Mouse (Mus musculus): Measurements from ENCODE around the gene Akap13. TPM values are rescaled to one million over a fixed set of nuclear protein-coding genes. Genes with fewer than 3 reads are reported as not detected.

The Akap13 gene
- polyA plus RNA-seq, 1 experiment from 2014 or later = 46.1 TPM

- no peaks in the 10 kb centered on the region for H3K4me1 ChIP-seq
- 0 out of 2 replicates have a peak, but pooled peaks cover 20% of the 10 kb centered on the region for H3K36me3 ChIP-seq
- no peak for ATAC-seq (ENCODE audit: insufficient number of reproducible peaks, low FRiP score, low TSS enrichment, low read depth)
- H3K27ac ChIP-seq (replicated peaks) = no peak overlapping the region
- no peak overlapping the region for H3K4me2 ChIP-seq (replicated peaks)
- H3K4me3 ChIP-seq (replicated peaks) = no peak overlapping the region
- no peaks in the 10 kb centered on the region for H3K27me3 ChIP-seq
- no peaks in the 10 kb centered on the region for H3K9me3 ChIP-seq (replicated peaks)
- WGBS = 81% methylated on average over 2 of the region's 2 CpGs
- H3K9ac ChIP-seq = no peak overlapping the region
These were observed 128.8 kb downstream of the Akap13 start for GRCm38 (mm10) chr7:75584100-75584499.

- ATAC-seq (ENCODE audit: insufficient number of reproducible peaks, low FRiP score, low TSS enrichment, low read depth) = 0 out of 2 replicates have a peak, but pooled peaks have one; percentile 60
- H3K9me3 ChIP-seq (replicated peaks) = no peaks in the 10 kb centered on the region
- no peak overlapping the region for H3K4me2 ChIP-seq (replicated peaks)
- 0 out of 2 replicates have a peak, but pooled peaks cover 12% of the 10 kb centered on the region for H3K36me3 ChIP-seq
- no peak overlapping the region for H3K4me3 ChIP-seq (replicated peaks)
- no peaks in the 10 kb centered on the region for H3K27me3 ChIP-seq
- no peaks in the 10 kb centered on the region for H3K4me1 ChIP-seq
- no peak overlapping the region for H3K9ac ChIP-seq
- H3K27ac ChIP-seq (replicated peaks) = peak overlapping the region; percentile 13
- WGBS = 63% methylated on average over 6 of the region's 6 CpGs
These were observed 130.1 kb downstream of the Akap13 start for GRCm38 (mm10) chr7:75585409-75585808.

- Histone ChIP-seq H3K36me3 (0 out of 2 replicates have a peak, but pooled peaks cover 5% of the 10 kb centered on the region), H3K27me3 (no peaks in the 10 kb centered on the region), H3K4me1 (no peaks in the 10 kb centered on the region), H3K27ac (replicated peaks) (peak overlapping the region; percentile 67), H3K4me2 (replicated peaks) (no peak overlapping the region; the same call in 1 of the 2 replicates), H3K9ac (no peak overlapping the region), H3K9me3 (replicated peaks) (no peaks in the 10 kb centered on the region), H3K4me3 (replicated peaks) (no peak overlapping the region)
- ATAC-seq (ENCODE audit: insufficient number of reproducible peaks, low FRiP score, low TSS enrichment, low read depth) = peak; percentile 11; the same call in 1 of the 2 replicates
- WGBS = 41% methylated on average over 14 of the region's 14 CpGs
These were observed 130.8 kb downstream of the Akap13 start for GRCm38 (mm10) chr7:75586113-75586512.

- no peaks in the 10 kb centered on the region for H3K36me3 ChIP-seq
- no peak overlapping the region for H3K27ac ChIP-seq (replicated peaks)
- no peaks in the 10 kb centered on the region for H3K27me3 ChIP-seq
- no peaks in the 10 kb centered on the region for H3K9me3 ChIP-seq (replicated peaks)
- H3K9ac ChIP-seq = no peak overlapping the region
- H3K4me1 ChIP-seq = no peaks in the 10 kb centered on the region
- WGBS = 83% methylated on average over 5 of the region's 5 CpGs
- H3K4me2 ChIP-seq (replicated peaks) = no peak overlapping the region
- no peak overlapping the region for H3K4me3 ChIP-seq (replicated peaks)
- ATAC-seq (ENCODE audit: insufficient number of reproducible peaks, low FRiP score, low TSS enrichment, low read depth) = no peak
These were observed 132.4 kb downstream of the Akap13 start for GRCm38 (mm10) chr7:75587727-75588126.

- Histone ChIP-seq H3K27ac (replicated peaks) (no peak overlapping the region), H3K9me3 (replicated peaks) (no peaks in the 10 kb centered on the region), H3K27me3 (no peaks in the 10 kb centered on the region), H3K4me3 (replicated peaks) (no peak overlapping the region), H3K4me2 (replicated peaks) (no peak overlapping the region), H3K4me1 (no peaks in the 10 kb centered on the region), H3K9ac (no peak overlapping the region), H3K36me3 (no peaks in the 10 kb centered on the region)
- 91% methylated on average over 8 of the region's 8 CpGs for WGBS
- no peak for ATAC-seq (ENCODE audit: insufficient number of reproducible peaks, low FRiP score, low TSS enrichment, low read depth)
These were observed 134.1 kb downstream of the Akap13 start for GRCm38 (mm10) chr7:75589304-75589973.

GRCm38 (mm10) chr7:75591961-75592360 is 136.6 kb downstream of the Akap13 start:
- Histone ChIP-seq H3K27ac (replicated peaks) (no peak overlapping the region), H3K4me2 (replicated peaks) (no peak overlapping the region), H3K9ac (no peak overlapping the region), H3K36me3 (no peaks in the 10 kb centered on the region), H3K27me3 (no peaks in the 10 kb centered on the region), H3K4me1 (no peaks in the 10 kb centered on the region), H3K4me3 (replicated peaks) (no peak overlapping the region), H3K9me3 (replicated peaks) (no peaks in the 10 kb centered on the region)
- no peak for ATAC-seq (ENCODE audit: insufficient number of reproducible peaks, low FRiP score, low TSS enrichment, low read depth)
- WGBS = 80% methylated on average over 1 of the region's 1 CpGs

GRCm38 (mm10) chr7:75594801-75595200 is 139.5 kb downstream of the Akap13 start:
- 57% methylated on average over 5 of the region's 5 CpGs for WGBS
- no peak overlapping the region for H3K4me3 ChIP-seq (replicated peaks)
- H3K4me2 ChIP-seq (replicated peaks) = no peak overlapping the region
- no peak for ATAC-seq (ENCODE audit: insufficient number of reproducible peaks, low FRiP score, low TSS enrichment, low read depth)
- no peaks in the 10 kb centered on the region for H3K4me1 ChIP-seq
- H3K27me3 ChIP-seq = no peaks in the 10 kb centered on the region
- no peak overlapping the region for H3K27ac ChIP-seq (replicated peaks)
- no peaks in the 10 kb centered on the region for H3K36me3 ChIP-seq
- no peaks in the 10 kb centered on the region for H3K9me3 ChIP-seq (replicated peaks)
- no peak overlapping the region for H3K9ac ChIP-seq

- Histone ChIP-seq H3K27ac (replicated peaks) (no peak overlapping the region), H3K36me3 (no peaks in the 10 kb centered on the region), H3K4me3 (replicated peaks) (no peak overlapping the region), H3K4me1 (no peaks in the 10 kb centered on the region), H3K9ac (no peak overlapping the region), H3K9me3 (replicated peaks) (no peaks in the 10 kb centered on the region), H3K27me3 (no peaks in the 10 kb centered on the region), H3K4me2 (replicated peaks) (no peak overlapping the region)
- no peak for ATAC-seq (ENCODE audit: insufficient number of reproducible peaks, low FRiP score, low TSS enrichment, low read depth)
These were observed 139.9 kb downstream of the Akap13 start for GRCm38 (mm10) chr7:75595268-75595667.

GRCm38 (mm10) chr7:75596058-75596748 is 140.9 kb downstream of the Akap13 start:
- no peaks in the 10 kb centered on the region for H3K9me3 ChIP-seq (replicated peaks)
- no peak overlapping the region for H3K9ac ChIP-seq
- H3K27me3 ChIP-seq = no peaks in the 10 kb centered on the region
- H3K27ac ChIP-seq (replicated peaks) = no peak overlapping the region
- no peak overlapping the region for H3K4me2 ChIP-seq (replicated peaks)
- ATAC-seq (ENCODE audit: insufficient number of reproducible peaks, low FRiP score, low TSS enrichment, low read depth) = no peak
- no peak overlapping the region for H3K4me3 ChIP-seq (replicated peaks)
- H3K36me3 ChIP-seq = no peaks in the 10 kb centered on the region
- no peaks in the 10 kb centered on the region for H3K4me1 ChIP-seq
- WGBS = 36% methylated on average over 6 of the region's 6 CpGs

- 81% methylated on average over 2 of the region's 2 CpGs for WGBS
- Histone ChIP-seq H3K4me3 (replicated peaks) (no peak overlapping the region), H3K9ac (no peak overlapping the region), H3K36me3 (no peaks in the 10 kb centered on the region; the same call in 1 of the 2 replicates), H3K4me1 (no peaks in the 10 kb centered on the region), H3K9me3 (replicated peaks) (no peaks in the 10 kb centered on the region), H3K27ac (replicated peaks) (no peak overlapping the region), H3K27me3 (no peaks in the 10 kb centered on the region), H3K4me2 (replicated peaks) (no peak overlapping the region)
- ATAC-seq (ENCODE audit: insufficient number of reproducible peaks, low FRiP score, low TSS enrichment, low read depth) = no peak
These were observed 142.5 kb downstream of the Akap13 start for GRCm38 (mm10) chr7:75597840-75598239.

- no peaks in the 10 kb centered on the region for H3K4me1 ChIP-seq
- H3K4me3 ChIP-seq (replicated peaks) = no peak overlapping the region
- no peaks in the 10 kb centered on the region; the same call in 1 of the 2 replicates for H3K36me3 ChIP-seq
- no peak overlapping the region for H3K4me2 ChIP-seq (replicated peaks)
- no peaks in the 10 kb centered on the region for H3K27me3 ChIP-seq
- H3K27ac ChIP-seq (replicated peaks) = no peak overlapping the region
- 85% methylated on average over 6 of the region's 6 CpGs for WGBS
- no peaks in the 10 kb centered on the region for H3K9me3 ChIP-seq (replicated peaks)
- no peak for ATAC-seq (ENCODE audit: insufficient number of reproducible peaks, low FRiP score, low TSS enrichment, low read depth)
- no peak overlapping the region for H3K9ac ChIP-seq
These were observed 145.2 kb downstream of the Akap13 start for GRCm38 (mm10) chr7:75600360-75601075.

Data from embryonic facial prominence, embryonic 15.5 days (tissue).